Comparison of ENCODE assay signal across 17 mouse cellular contexts in the genomic region with DNA sequence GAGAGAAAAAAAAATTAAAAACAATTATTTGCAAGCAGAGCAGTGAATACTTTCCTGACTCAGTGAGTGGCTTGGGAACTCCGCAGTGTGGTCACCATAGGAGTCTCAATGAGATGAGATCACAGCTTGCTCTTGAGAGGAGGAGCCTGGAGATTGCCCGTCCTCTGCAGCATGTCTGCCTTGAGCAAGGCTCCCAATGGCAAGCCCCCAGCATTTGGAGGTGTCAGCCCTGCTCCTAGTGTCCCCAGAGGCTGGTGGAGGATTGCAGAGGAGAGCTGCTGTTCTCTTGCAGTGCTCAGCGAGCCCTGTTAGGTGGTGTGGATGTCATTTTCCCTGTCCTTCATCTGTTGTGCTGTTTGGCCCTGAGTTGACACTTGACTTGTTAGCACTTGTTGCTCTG.
"Had no signal": no experiment of that assay in that cellular context is flagged by ENCODE, and none has a peak within 500 bp of the region (broad histone marks: within the 10 kb centered on the region; RNA-seq: fewer than 3 reads in every experiment).

No protein-coding gene starts in this region.

- H3K9me3 ChIP-seq: midbrain, embryonic 10.5 days; midbrain, embryonic 12.5 days; neural tube, embryonic 13.5 days; neural tube, embryonic 15.5 days had no signal

- H3K4me1 ChIP-seq: midbrain, embryonic 10.5 days; midbrain, embryonic 12.5 days had no signal

- H3K4me3 ChIP-seq: midbrain, embryonic 10.5 days; midbrain, embryonic 12.5 days; myocyte; neural tube, embryonic 13.5 days; neural tube, embryonic 15.5 days had no signal

- DNase-seq: lung, embryonic 14.5 days; lung, postnatal 10 days; lung, postnatal 4 days; midbrain, embryonic 14.5 days; retina, postnatal 1 day; right cerebral cortex, adult 18-20 months; right cerebral cortex, postnatal 25 days; right cerebral cortex, postnatal 4 days; spleen, adult 18-20 months; thymus, adult 18-20 months; thymus, postnatal 14 days; thymus, postnatal 36 days had no signal

- H3K36me3 ChIP-seq: neural tube, embryonic 13.5 days; neural tube, embryonic 15.5 days had no signal

- H3K27ac ChIP-seq: midbrain, embryonic 10.5 days; midbrain, embryonic 12.5 days; neural tube, embryonic 13.5 days; neural tube, embryonic 15.5 days had no signal

- H3K27me3 ChIP-seq: midbrain, embryonic 12.5 days; neural tube, embryonic 13.5 days; neural tube, embryonic 15.5 days had no signal

- H3K9ac ChIP-seq: lung, embryonic 14.5 days; midbrain, embryonic 12.5 days; neural tube, embryonic 13.5 days; neural tube, embryonic 15.5 days had no signal
